Mouse (Mus musculus) adrenal gland, adult 10 weeks (tissue): ENCODE measurements around the gene Avpr1a. TPM values are rescaled to one million over a fixed set of nuclear protein-coding genes. Genes with fewer than 3 reads are reported as not detected.

Source experiments
- polyA plus RNA-seq: library from polyadenylated mRNA; stranded (reverse); fragments of 350-450 nt; fragmentation: Illumina TruSeq; extraction: RNeasy Lipid Tissue Mini Kit (QIAGEN cat#74804); gene quantifications from one replicate; pipeline ENCODE4 v1.2.3, GENCODE M21; 2014; ENCODE audit warnings: low read depth, low replicate concordance

Gene Avpr1a
- polyA plus RNA-seq: 2.0 TPM

DNA sequence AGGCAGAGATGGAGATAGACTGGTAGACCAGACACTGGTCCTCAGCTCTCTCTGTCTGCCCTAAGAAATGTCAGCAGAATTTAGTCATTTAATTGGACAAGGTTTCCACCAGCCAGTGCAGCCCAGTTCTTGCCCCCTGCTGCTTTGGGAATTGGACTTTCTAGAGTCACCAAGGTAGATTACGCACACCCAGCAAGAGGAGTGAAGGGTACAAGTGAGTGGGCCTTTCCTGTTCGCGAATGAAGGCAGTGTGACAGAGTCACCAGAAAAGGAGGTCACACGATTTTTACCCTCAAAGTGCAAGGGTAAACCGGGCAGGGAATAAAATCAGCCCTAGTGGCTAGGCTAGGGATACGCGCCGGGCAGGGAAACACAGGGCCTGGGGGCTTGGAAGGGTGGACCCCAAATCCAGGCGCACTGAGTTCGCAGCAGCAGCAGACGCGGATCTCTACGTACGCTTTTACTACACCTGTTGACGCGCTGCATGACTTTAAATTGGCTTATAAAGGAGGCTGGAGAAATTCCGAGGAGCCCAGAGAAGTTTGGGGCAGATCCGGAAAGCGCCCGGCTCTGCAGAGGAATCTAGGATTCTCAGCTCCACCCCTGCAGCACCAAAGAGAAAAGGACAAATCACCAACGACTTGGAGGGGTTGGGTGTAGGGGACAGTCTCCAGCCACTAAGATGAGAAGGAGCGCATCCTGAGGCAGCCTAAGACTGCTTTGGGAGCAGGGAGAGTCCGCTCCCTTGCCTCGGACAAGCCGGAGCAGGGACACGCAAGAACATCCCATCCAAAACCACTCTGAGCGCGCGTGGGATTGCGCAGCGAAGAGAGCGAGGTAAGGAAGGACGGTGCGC lies at the start of gene Avpr1a:
Gene Avpr1a, plus strand, starts transcription at position 639 of the 856 bp plus-strand sequence.

Other genes with a start within 250 kb of the Avpr1a start
- gene Ppm1h, start 230.3 kb downstream of the Avpr1a start, polyA plus RNA-seq: 19.6 TPM